Mouse (Mus musculus) stomach, embryonic 14.5 days (tissue): ENCODE data around the gene Il19. TPM values are rescaled to one million over a fixed set of nuclear protein-coding genes. Genes with fewer than 3 reads are reported as not detected.

Experiments used
- ATAC-seq: fragments of 200-750 bp; cut with Nextera tagmentation; 2 replicates; pipeline ENCODE4 v1.8.0; 2017; ENCODE audit warnings: low read depth, moderate TSS enrichment; ENCODE audit not compliant: insufficient number of reproducible peaks, insufficient read depth, low FRiP score
- H3K27ac ChIP-seq: fragments of 300-500 bp; sonication (generic); 2 replicates; pipeline ENCODE4 v1.5.1; 2014; ENCODE audit warnings: mild to moderate bottlenecking, low read length, moderate library complexity, mixed read lengths
- H3K27me3 ChIP-seq: fragments of 300-500 bp; sonication (generic); 2 replicates; pipeline ENCODE4 v1.6.1; 2014; ENCODE audit warnings: low read length, control low read depth, mixed read lengths; ENCODE audit not compliant: control insufficient read depth, insufficient read depth
- H3K36me3 ChIP-seq: fragments of 300-500 bp; sonication (generic); 2 replicates; pipeline ENCODE4 v1.6.1; 2014; ENCODE audit warnings: mild to moderate bottlenecking, control low read depth, low read length, moderate library complexity, mixed read lengths; ENCODE audit not compliant: control insufficient read depth, insufficient read depth
- H3K4me1 ChIP-seq: fragments of 300-500 bp; sonication (generic); 2 replicates; pipeline ENCODE4 v1.6.1; 2014; ENCODE audit warnings: low read length, control low read depth, mixed read lengths; ENCODE audit not compliant: control insufficient read depth, insufficient read depth
- H3K4me2 ChIP-seq: fragments of 300-500 bp; sonication (generic); replicated peaks from 2 replicates; pipeline ENCODE4 v1.6.1; 2014; ENCODE audit warnings: low read depth, low read length, control low read depth
- H3K4me3 ChIP-seq: fragments of 300-500 bp; sonication (generic); 2 replicates; pipeline ENCODE4 v1.5.1; 2014; ENCODE audit warnings: low read depth, low read length, control low read depth
- H3K9ac ChIP-seq: fragments of 300-500 bp; sonication (generic); replicated peaks from 2 replicates; pipeline ENCODE4 v1.6.1; 2014; ENCODE audit warnings: low read depth, mild to moderate bottlenecking, control low read depth, low read length, moderate library complexity, mixed read lengths
- H3K9me3 ChIP-seq: fragments of 300-500 bp; sonication (generic); 2 replicates; pipeline ENCODE4 v1.6.1; 2016; ENCODE audit warnings: low read depth, low read length, control low read depth; ENCODE audit not compliant: control insufficient read depth
- WGBS: fragments of 180-500 bp; shearing (Covaris S2); extraction: QIAGEN DNeasy Blood & Tissue Kit; methylation state at CpG from one replicate; pipeline ENCODE4 v1.1.7; 2014; 5-methylcytosine and 5-hydroxymethylcytosine counted together
- polyA plus RNA-seq: library from polyadenylated mRNA; unstranded; fragments of >200 nt; fragmentation: Nextera tagmentation; extraction: Ambion mirVana; gene quantifications from 2 replicates; pipeline ENCODE4 v1.2.1, GENCODE M21; 2014

Il19 gene
- not detected in 2 replicates for polyA plus RNA-seq

DNA sequence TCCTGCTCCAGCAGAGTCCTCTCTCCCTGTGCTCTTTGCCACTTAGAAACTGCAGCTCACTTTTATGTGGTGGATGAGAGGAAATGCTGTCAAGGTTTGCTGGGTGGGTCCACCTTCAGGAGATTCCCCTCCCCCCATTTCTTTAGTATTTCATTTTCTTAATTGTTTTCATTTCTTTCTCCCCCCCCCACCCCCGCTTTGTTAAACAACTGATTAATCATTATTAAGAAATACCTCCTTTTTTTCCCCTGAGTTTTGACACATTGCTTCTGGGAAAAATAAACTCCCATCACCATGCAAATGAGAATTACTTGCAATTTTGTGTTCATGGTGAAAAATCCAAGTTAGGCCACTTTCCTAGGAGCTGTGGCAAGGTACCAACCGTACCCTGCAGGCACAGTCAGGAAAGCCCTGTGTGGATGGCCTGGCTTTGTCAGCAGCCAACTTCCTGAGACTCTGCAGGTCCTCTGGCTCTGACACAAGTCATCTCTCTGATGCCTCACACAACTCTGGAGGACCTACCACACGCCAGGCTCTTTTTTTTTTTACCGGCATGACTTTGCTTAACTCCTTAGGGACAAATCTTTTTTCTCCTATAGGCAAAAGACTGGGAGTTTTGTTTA is at the start of gene Il19:
Gene Il19, minus strand, starts transcription at position 51 of the 623 bp plus-strand sequence.
- Histone ChIP-seq H3K27me3 (no peaks in the 10 kb centered on the region), H3K4me1 (no peaks in the 10 kb centered on the region), H3K9ac (no peak within 1 kb of the TSS), H3K4me3 (no peak within 1 kb of the TSS), H3K27ac (no peak within 1 kb of the TSS), H3K4me2 (no peak within 1 kb of the TSS), H3K36me3 (no peaks in the 10 kb centered on the region), H3K9me3 (no peaks in the 10 kb centered on the region)
- ATAC-seq: no peak
- 49% methylated on average over 4 of the region's 4 CpGs for WGBS

DNA sequence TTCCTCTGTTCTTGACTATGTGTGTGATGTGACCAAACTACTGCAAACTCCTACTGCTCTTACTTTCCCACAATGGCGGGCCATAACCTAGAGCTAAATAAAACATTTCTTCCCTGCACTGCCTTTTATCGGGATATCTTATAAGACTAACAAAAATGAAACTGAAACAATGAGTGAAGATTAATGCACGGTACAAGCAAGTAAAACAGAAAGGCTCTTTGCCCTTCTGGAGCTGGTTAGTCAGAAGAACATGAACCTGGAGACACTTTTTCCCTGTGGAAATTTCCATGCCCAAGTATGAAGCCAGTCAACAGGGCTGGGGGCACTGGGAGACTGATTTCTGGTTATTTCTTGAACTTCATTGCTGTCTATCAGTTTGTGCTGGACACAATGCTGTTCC is 49.4 kb upstream of the Il19 start:
- Histone ChIP-seq H3K27me3 (no peaks in the 10 kb centered on the region), H3K4me1 (no peaks in the 10 kb centered on the region), H3K27ac (no peak overlapping the region), H3K4me2 (no peak overlapping the region), H3K36me3 (no peaks in the 10 kb centered on the region), H3K9ac (no peak overlapping the region), H3K9me3 (no peaks in the 10 kb centered on the region), H3K4me3 (no peak overlapping the region)
- no peak for ATAC-seq
- 66% methylated on average over 3 of the region's 3 CpGs for WGBS

DNA sequence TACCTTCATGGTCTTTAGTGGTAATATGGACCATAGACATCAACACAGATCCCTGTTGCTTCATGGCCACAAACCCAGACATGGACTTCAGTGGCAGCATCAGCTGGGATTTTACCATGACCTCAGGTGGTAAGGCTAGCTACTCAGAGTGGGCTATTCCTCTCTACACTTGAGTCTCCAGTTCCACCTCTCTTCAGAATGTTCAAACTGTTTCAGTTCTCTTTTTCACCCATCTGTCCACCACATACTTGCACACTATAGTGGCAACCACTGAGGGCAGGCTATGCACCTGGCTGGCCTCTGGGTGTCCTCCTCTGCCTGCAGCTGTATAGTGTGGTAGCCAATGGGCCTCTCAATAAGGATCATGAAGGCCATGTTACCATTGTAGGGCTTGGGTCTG is 47.5 kb upstream of the Il19 start:
- no peaks in the 10 kb centered on the region for H3K27me3 ChIP-seq
- H3K9me3 ChIP-seq: no peaks in the 10 kb centered on the region
- H3K4me1 ChIP-seq: no peaks in the 10 kb centered on the region
- H3K4me2 ChIP-seq: no peak overlapping the region
- no peak overlapping the region for H3K27ac ChIP-seq
- no peak for ATAC-seq
- H3K9ac ChIP-seq: no peak overlapping the region
- H3K36me3 ChIP-seq: no peaks in the 10 kb centered on the region
- no peak overlapping the region for H3K4me3 ChIP-seq

DNA sequence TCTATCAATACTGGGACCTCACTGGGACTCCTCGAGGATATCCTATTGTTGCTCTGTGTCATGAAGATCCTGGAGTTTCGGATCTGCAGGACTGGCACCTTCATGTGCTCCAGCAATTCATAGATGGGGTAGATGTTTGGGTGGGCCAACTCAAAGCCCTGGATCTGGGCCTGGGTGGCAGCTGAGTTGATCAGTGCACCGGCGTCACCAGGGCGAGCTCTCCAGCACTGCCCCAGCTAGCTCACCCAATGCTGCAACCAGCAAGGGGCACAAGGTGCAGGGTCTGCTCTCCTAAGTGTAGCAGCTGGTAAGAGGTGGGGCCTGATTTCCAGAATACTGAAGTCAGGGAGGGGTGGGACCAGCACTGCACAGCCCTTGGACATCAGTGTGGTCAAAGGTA is 47.1 kb upstream of the Il19 start:
- Histone ChIP-seq H3K9me3 (no peaks in the 10 kb centered on the region), H3K36me3 (no peaks in the 10 kb centered on the region), H3K4me1 (no peaks in the 10 kb centered on the region), H3K4me2 (no peak overlapping the region), H3K9ac (no peak overlapping the region), H3K27ac (no peak overlapping the region), H3K4me3 (no peak overlapping the region), H3K27me3 (no peaks in the 10 kb centered on the region)
- 84% methylated on average over 5 of the region's 5 CpGs for WGBS
- no peak for ATAC-seq

GRCm38 (mm10) chr1:130984441-130984840 is 44.5 kb upstream of the Il19 start:
- WGBS: 57% methylated on average over 7 of the region's 7 CpGs
- ATAC-seq: no peak
- no peaks in the 10 kb centered on the region for H3K9me3 ChIP-seq

DNA sequence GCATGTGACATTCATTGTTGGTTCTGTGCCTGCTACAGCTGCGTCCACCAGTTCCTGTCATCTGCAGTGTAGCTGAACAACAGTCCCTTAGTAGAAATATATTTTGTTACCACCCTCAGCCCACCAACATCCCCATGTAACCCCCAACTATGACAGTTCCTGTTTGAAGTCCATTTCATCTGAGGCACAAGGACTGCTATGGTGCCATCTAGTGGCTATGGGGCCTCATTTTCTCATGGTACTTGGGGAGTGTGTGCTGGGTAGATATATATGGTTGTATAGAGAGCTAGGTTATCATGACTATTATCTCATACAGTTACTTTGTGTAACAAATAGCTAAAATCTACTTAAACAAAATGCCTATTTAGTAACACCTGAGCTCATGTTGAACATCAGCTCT is 39.5 kb upstream of the Il19 start:
- no peak for ATAC-seq
- 50% methylated on average over 1 of the region's 1 CpGs for WGBS
- no peak overlapping the region for H3K4me3 ChIP-seq

More at GRCm38 (mm10) chr1:130984441-130984840, 44.5 kb upstream of the Il19 start:
- H3K9ac ChIP-seq: no peak overlapping the region
- no peak overlapping the region for H3K4me3 ChIP-seq
- no peaks in the 10 kb centered on the region for H3K27me3 ChIP-seq
- H3K4me2 ChIP-seq: no peak overlapping the region
- no peak overlapping the region for H3K27ac ChIP-seq
- no peaks in the 10 kb centered on the region for H3K4me1 ChIP-seq
- no peaks in the 10 kb centered on the region for H3K36me3 ChIP-seq

DNA sequence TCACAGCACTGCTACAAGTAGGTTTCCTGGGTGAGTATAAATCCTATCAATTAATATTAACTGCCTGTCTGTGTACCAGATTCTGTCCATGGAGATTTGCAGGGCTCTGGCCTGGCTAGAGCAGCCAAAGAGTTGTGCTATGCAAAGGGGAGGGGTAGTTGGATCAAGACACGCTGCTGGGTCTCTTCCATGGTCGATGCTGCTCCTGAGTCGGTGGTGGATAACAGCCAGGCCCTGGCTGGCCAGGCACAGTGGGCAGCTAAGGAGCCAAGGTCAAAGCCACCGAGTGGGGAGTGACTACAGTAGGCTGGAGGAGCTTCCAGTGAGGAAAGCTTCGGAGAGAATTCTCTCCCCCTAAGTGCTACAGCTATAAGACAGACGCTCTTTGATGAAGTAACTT is 24.0 kb upstream of the Il19 start:
- no peak overlapping the region for H3K4me2 ChIP-seq
- H3K27me3 ChIP-seq: no peaks in the 10 kb centered on the region
- no peak overlapping the region for H3K4me3 ChIP-seq
- no peak for ATAC-seq
- H3K9me3 ChIP-seq: no peaks in the 10 kb centered on the region
- H3K9ac ChIP-seq: no peak overlapping the region
- no peaks in the 10 kb centered on the region for H3K36me3 ChIP-seq
- 77% methylated on average over 6 of the region's 6 CpGs for WGBS
- H3K27ac ChIP-seq: no peak overlapping the region
- H3K4me1 ChIP-seq: no peaks in the 10 kb centered on the region

More for the DNA sequence above, 39.5 kb upstream of the Il19 start:
- Histone ChIP-seq H3K4me2 (no peak overlapping the region), H3K27ac (no peak overlapping the region), H3K9me3 (no peaks in the 10 kb centered on the region), H3K36me3 (no peaks in the 10 kb centered on the region), H3K4me1 (no peaks in the 10 kb centered on the region), H3K27me3 (no peaks in the 10 kb centered on the region), H3K9ac (no peak overlapping the region)

- Histone ChIP-seq H3K4me2 (no peak overlapping the region), H3K36me3 (no peaks in the 10 kb centered on the region), H3K9me3 (no peaks in the 10 kb centered on the region), H3K27ac (no peak overlapping the region), H3K4me3 (no peak overlapping the region), H3K4me1 (0 out of 2 replicates have a peak, but pooled peaks cover 4% of the 10 kb centered on the region), H3K27me3 (no peaks in the 10 kb centered on the region), H3K9ac (no peak overlapping the region)
- ATAC-seq: no peak
- 33% methylated on average over 6 of the region's 6 CpGs for WGBS
These were observed 7.0 kb upstream of the Il19 start for GRCm38 (mm10) chr1:130946920-130947319.

- ATAC-seq: 0 out of 2 replicates have a peak, but pooled peaks have one; percentile 18
- Histone ChIP-seq H3K27ac (no peak overlapping the region), H3K9me3 (no peaks in the 10 kb centered on the region), H3K9ac (no peak overlapping the region), H3K36me3 (no peaks in the 10 kb centered on the region), H3K27me3 (no peaks in the 10 kb centered on the region), H3K4me1 (no peaks in the 10 kb centered on the region), H3K4me3 (no peak overlapping the region), H3K4me2 (no peak overlapping the region)
- WGBS: 36% methylated on average over 3 of the region's 3 CpGs
These were observed 1.9 kb upstream of the Il19 start for GRCm38 (mm10) chr1:130941801-130942200.
